Mouse (Mus musculus) frontal cortex, postnatal 14 days (tissue): ENCODE measurements around the gene Tigd3.
A peak's percentile ranks its signal among the peaks of the same experiment; 100 is the strongest.

Source experiments
- DNase-seq, 2 experiments: peaks; one replicate each; pipeline ENCODE4 v3.0.0; 2022; ENCODE audit warnings: low spot score in 2 of 2

Gene Tigd3

DNA sequence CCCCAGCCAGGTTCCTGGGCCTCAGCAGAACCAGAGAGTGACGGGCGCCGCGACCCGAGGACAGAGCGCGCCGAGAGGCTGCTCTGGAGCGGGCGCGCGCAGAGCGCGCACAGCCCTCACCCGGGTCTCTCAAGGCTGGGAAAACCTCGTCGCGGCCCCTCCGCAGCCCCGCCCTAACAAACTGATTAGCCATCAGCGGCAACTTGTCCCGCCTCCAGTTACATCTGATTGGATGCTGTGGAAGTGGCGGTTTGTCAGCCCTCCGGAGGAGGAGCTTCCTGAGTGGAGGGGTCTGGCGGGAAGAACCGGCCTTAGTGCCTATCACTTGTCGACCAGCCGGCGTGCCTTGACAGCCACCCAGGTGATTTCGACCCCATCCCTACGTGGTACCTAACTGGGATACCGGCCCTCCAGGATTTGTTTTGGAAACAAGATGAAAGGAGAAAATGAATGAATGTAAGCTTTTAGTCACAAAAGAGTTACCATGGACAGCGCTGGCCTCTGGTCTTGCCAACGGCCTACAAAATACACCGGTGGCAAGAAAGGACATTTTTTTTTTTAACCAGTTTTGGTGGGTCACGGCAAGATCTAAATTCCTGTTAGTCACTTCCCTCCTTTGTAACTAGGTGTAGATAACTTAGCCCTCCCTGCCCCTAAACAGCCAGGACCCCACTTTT, at the start of gene Tigd3:
Gene Tigd3 (minus strand): TSS at position 148 of the 677 bp plus-strand sequence.
- DNase-seq = peak; percentile 92 to 94

DNA sequence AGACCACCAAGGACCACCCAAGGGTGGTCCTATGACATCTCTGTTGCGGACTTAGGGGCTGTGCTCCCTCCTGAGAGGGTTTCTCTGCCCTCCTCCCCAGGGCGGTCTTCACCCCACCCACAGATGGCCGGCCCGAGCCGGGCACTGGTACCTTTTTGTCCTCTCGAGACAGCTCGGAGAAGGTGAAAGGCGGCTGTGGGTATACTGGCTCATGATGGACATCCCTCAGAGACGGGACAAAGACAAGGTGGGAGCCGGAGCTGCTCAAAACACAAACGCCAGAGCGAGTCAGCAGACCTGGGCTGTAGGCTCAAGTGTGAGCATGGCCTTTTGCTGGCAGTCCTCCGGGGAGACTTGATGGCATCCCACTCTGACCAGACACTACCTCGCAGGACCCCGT, 49.5 kb upstream of the Tigd3 start:
- no peak for DNase-seq

DNA sequence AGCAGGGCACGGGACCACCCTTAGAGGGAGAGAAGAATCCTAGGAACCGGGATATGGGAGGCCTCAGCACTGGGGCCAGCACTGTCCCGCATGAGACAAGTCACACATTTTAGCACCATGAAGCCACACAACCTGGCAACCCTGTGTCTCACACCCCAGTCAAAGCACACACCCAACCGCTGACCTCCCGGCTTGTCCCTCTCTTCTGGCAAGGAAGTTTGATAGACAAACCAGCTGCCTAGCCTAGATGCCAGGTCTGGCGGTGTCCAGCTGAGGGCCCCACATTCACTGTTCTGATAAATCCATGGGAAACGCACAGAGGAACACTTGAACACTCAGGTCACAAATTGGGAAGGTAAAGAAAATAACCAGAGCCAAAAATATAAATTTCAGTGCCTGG, 48.6 kb upstream of the Tigd3 start:
- no peak for DNase-seq

DNA sequence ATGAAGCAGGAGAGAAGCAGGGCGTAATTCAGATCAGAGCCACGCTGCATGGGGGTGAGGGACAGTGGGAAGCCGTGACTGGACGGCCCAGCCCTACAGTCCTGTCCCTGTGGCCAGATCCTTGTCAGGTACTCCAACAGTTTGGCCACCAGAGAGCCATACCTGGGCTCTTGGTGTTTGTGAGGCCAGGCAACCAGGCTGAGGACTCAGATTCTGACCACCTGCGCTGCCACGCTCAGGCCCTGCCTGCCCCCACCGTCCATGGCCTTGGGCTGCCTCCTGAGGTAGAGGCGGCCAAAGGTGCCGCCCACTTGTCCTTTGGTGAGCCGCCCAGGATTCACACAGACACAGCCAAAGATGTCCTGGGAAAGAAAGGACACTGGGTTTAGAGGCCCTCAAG, 46.7 kb upstream of the Tigd3 start:
- DNase-seq = no peak

DNA sequence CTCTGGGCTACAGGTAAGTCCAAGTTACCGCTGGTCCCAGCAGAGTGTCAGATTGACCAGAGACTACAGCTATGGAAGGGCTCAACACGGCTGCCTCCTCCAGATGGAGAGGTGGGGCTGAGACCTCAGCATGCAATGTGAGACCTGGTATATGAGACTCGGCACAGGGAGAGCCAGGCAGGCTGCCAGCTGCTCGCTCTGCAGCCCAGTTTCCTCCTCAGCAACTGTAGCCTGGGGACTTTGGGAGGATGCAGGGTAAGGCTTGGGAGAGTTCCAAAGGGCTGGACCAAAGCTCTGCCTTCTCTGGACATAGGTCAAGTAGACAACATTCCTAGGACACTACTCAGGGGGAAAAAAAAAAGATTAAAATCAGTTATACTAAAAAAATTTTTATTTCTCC, 46.2 kb upstream of the Tigd3 start:
- DNase-seq = no peak

DNA sequence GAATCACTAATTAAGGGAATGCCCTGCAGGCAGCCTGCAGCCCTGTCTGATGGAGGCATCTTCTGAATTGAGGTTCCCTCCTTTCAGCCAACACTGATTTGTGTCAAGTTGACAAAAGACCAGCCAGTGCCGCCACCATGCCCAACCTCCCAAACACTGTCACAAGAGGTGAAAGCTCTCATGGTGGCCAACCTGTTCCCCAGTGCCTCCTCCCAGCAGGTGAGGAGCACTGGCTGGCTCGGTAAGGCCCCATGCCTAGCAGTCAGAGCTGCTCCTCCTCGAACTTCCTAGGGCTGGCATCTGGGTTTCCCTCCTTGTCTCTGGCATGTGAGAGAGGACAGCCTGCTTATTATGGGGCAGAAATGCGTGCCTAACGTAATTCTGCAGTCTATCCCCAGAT, 45.8 kb upstream of the Tigd3 start:
- DNase-seq = no peak

DNA sequence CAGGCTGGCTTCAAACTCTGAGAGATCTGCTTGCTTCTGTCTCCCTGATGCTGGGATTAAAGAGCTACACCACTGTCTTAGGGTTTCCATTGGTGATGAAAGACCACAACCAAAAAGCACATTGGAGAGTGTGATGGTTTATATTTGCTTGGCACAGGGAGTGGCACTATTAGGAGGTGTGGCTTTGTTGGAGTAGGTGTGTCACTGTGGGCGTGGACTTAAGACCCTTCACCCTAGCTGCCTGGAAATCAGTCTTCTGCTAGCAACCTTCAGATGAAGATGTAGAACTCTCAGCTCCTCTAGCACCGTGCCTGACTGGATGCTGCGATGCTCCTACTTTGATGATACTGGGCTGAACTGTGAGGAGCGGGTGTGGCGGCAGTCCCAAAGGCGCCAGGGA, 44.6 kb upstream of the Tigd3 start:
- no peak for DNase-seq

DNA sequence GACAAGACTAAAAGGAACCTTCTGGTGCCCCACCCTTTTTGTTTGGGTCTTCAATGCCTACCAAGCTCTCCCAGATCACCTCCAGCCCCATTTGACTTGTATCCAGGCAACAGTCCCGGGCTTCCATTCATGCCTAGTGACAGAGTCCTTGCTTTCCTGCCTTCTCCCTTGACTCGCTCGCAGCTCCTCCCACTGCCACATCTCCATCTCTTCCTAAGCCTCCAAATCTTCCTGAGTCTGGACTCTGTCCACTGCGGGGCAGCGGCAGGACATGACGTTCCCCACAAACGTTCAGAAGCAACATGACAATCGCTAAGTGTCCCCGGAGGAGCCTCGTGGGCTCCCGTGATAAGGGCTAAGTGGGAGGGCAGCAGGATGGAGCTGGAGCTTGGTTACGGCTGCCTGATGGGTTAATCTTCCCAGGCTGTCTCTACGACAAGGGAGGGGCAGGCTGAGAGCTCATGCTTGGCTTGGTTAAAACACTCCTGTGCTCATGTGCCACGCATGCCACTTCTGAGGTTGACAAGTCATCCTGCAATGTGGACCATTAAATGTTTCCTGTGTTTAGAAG, 44.0 kb upstream of the Tigd3 start:
- DNase-seq = no peak

DNA sequence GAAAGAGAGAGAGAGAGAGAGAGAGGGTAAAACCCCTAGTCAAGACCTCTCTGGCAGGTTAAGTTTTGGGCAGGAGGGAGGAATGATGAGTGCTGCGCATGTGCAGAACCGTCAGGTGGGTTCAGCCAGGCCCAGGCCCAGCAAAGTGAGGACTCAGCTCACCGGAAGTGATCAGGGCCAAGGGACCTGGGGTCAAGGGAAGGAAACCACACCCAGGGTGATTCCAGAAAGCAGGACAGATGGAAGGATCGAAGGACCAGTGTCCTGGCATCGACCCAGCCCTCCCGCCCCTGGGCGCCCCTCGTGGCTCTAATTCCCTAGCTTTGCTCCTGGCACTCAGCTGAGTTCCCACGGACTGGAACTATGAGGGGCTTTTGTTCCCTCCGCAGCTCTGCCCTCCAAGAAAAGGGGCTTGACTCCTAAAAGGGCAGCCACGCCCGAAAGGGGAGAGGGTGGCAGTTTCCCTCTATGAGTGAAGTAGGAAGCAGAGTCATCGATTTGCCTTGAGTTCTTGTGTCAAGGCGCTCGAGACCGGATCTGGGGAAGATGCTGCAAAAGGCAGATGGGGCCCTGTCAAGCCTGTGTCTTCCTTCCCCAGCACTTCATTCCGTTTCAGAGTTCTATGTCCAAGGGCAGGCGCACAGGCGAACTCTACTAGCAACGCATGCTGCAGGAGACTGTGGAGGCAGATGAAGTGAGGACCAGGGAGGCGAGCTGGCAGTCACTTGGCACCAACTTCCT, 43.3 kb upstream of the Tigd3 start:
- DNase-seq = no peak

DNA sequence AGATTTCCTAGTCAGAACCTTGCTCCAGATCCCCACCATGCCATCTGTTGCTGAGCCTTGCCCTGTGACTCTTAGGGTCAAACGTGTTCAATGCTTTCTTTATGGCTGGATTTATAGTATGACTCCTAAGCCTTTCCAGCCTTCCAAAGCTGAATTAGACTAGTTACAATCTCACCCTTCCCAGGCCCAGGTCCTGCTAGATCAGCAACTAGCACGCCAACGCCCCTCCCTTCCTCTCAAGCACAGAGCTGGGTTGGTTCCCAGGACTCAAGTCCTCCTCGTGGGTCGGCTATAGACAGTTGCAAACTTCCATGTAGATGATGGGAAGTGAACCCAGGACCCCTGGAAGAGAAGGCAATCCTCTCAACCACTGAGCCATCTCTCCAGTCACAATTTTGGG, 41.7 kb upstream of the Tigd3 start:
- no peak for DNase-seq

DNA sequence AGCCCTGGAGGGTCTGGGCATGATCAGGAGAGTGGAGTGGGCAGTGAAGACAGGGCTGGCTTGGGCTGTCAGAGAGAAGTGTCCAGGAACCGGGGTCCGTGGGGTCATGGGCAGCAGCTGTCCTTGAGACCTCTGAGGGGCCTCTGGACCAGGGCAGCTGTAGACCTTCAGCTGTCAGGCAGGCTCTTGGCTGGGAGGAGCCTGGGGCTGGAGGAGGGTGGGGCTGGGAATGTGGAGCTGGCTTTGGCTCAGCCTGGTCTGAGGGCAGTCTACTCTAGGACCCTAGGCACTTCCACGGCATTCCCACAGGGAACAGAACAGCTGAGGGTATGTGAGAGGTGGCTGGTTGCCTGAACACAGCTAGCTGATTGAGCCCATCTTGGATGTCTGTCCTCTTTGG, 41.3 kb upstream of the Tigd3 start:
- no peak for DNase-seq

DNA sequence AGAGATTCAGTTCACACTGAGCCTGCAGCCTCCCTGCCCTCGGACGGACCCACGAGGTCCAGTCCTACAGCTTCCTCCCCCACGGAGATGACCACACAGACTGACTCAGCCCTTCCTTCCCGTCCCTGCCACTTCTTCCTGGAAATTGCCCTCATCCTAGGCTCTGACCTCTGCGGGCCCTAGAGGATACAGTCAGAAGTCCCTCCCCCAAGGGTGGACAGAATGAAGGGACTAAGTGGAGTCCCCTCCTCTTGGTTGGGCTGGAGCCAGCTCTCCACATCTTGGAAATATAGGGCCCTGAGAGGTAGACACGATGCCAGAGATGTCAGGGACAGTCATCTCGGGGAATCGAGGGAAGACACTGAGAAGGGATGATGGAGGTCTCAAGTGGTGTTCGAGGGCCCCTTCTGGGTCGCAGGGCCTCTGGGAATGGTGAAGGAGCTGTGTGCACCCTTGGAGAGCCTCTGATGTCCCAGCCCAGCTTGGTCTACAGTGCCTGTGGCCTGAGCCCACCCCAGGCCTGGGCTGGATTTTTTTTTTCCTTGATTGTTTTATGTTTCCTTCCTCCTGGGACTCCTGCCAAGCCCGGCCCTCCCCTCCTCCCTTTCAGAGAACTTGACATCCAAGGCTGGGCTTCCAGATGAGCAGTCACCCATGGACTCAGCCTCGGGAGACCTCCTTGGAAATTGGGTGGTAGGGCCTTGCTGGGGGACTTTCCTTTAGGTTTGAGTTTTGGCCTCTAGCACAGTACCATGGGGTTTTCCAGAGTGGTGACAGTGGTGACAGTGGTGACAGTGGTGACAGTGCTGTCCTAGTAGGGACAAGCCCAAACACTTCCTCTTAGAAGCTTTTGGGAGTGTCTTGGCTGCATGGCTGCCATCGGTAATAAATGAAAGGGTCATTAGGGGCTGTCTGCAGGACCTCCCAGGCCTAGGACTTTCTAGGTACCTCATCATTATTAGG, 36.0 kb upstream of the Tigd3 start:
- DNase-seq = no peak

DNA sequence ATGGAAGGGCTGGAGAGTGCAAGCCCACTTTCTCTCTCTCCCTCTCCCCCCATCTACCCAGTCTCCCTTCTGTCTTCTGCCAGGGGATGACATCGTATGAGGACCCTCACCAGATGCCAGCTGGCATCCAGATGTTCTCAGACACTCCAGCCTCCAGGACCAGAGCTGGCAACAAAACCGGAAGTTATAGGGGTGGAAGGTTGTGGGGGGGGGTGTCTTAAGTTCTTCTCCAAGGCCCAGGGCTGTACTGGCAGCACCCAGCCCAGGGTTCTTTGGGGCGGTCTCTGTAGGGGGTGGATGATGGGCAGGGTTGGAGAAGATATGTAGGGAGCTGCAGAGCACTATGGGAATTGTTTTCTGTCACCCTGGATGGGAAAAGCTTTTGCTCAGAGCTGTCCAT, 34.6 kb upstream of the Tigd3 start:
- no peak for DNase-seq

DNA sequence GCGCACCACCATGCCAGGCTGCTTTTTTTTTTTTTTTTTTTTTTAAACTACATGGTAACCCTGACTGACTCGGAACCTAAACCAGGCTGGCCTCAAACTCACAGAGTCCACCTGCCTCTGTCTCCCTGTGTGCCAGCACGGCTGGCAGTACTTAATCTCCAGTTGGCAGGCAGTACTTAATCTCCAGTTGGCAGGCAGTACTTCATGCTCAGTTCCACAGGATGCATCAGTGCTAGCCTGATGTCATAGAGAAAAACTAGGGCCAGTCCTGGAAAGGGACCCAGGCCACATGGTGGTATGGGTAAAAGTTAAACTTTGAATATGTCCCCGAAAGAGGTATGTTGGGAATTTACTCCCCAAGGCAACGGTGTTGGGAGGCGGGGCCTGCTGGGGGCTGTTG, 34.2 kb upstream of the Tigd3 start:
- DNase-seq = no peak

DNA sequence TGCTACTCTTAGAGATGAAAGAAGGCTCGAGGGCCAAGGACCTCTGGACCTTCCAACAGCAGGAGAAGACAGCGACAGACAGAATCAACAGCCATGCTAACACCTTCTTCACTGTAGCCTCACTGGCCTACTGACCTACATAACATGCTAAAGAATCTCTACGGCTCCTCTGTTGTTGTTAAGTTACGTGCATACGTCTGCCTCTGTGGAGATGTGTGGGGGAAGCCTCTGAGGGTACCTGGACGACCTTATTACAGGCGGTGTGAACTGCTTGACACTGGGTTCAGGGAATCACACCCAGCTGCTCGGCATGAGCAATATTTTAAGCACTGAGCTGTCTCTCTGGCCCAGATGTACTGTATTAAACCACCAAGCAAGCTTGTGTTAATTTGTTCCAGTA, 33.6 kb upstream of the Tigd3 start:
- DNase-seq = no peak

DNA sequence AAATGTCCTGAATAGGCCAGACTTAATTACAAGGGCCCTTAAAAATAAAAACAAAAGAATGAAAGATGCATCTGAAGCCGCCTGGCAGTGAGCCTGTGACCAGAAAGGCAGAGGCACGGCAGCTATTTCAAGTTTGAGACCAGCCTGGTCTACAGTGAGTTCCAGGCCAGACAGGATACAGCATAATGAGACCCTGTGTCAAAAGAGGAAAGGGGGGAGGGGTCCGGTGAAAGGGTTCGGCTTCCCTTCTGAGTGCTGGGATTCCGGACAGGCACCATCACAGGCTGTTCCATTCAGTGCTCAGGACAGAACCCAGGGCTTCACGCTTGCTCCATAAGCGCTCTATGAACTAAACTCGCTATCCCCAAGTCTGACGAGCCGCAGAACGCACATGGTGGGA, 33.1 kb upstream of the Tigd3 start:
- no peak for DNase-seq

DNA sequence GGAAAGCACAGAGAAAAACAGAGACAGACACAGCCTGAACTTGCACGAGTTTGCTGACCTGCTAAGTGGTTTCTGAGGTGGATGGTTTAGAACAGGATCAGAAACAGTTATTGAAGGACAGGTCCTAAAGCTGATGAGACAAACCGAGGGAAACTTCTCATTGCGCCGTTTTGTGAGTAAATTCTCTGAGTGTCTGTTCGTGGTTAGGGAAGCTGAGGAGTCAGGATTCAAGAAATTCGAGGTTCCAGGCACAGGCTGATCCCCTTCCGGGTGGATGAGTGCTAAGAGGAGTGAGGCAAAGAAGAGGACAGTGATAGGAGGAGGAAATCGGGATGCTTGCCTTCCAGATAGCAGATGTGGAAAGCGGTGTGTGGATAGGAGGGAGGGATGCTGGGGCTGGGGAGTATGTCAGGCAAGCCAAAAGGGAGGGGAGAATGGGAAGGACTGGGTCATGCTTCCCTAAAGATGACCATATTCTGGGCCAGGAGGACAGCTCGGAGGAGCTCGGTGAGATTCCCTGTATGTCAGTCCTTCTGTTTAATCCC, 31.4 kb upstream of the Tigd3 start:
- DNase-seq = no peak

DNA sequence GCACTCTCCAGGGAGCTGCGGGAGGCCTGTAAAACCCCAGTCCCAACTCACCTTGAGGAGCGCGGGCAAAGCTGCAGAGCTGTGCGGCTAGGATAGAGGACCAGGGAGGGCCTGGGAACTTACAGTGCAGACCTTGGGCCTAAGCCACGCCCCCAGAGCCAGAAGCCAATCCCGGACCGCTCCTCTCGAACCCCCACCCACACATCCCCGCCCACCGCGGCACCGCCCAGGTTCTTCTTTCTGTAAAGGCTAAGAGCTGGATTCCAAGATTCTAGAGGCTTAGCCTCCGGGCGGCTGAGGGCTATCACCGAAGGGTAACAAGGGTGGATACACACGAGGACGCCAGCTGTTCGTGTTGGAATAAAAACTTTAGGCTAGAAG, 30.8 kb upstream of the Tigd3 start, which contains the start of gene Cdc42ep2:
Gene Cdc42ep2 (minus strand): TSS at position 104 of the 381 bp plus-strand sequence.
- DNase-seq = peak; percentile 78 to 90

DNA sequence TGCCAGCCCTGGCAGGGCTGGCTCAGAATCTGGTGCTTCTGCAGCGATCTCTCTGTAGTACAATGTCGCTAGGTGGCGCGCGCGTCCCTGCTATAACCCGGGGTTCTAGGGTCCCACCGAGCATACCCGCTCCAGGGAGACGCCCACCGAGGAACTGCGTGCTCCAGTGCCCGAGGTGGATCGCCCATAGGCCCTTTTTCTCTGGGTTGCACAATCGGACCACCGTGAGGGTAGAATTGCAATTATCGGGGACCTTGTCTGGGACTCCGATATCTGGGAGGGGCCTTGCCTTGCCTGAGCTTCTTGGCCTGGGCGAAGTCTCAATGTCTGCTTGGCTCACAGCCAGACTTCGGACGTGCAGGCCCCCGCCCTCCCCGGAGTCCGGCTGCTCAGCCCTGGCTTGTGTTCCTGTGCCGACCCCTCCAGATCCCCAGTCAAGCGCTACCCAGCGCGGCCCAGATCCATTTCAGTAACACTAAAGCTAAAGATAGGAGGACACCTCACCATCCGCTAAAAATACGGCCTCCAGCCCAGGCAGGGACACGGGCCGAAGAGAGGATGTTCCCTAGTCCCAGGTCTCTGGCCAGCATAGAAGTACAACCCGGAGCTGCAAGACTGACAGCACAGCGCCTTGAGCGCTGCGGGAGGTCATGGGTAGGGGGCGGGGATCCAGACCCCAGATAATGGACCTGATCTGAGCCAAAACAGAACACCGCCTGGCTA, 30.2 kb upstream of the Tigd3 start:
- peak; percentile 72 to 88 for DNase-seq

DNA sequence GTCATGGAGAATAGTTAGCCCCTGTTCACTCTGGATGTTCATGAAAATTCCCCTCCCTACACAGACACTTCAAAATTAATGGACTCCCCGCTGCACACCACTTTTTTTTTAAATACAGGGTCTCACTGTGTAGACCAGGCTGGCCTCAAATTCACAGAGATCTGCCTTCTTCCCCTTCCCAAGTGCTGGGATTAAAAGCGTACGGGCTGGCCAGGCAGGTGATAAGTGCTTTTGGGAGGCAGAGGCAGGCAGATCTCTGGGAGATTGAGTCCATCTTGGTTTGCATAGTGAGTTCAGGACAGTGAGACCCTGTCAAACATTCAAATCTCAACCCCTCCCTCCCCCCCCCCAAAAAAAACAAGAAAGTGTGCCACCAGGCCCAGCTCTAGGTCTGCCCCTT, 29.0 kb upstream of the Tigd3 start:
- no peak for DNase-seq
